Mouse (Mus musculus) liver, adult 2 months (tissue): ENCODE data around the gene Nnmt. TPM values are rescaled to one million over a fixed set of nuclear protein-coding genes. Genes with fewer than 3 reads are reported as not detected.
A peak's percentile ranks its signal among the peaks of the same experiment; 100 is the strongest.

Experiments used
- DNase-seq: peaks from one replicate; pipeline ENCODE4 v3.0.0-alpha.2; 2011; ENCODE audit warnings: low read depth, low spot score; ENCODE audit errors: extremely low read depth
- H3K27ac ChIP-seq: fragments of 200-500 bp; replicated peaks from 2 replicates; pipeline ENCODE4 v1.5.1; 2012; ENCODE audit warnings: low read depth, mild to moderate bottlenecking, control low read depth, inconsistent platforms, low read length; ENCODE audit not compliant: insufficient read depth
- H3K27me3 ChIP-seq: fragments of 200-500 bp; 2 replicates; pipeline ENCODE4 v1.6.1; 2012; ENCODE audit warnings: mild to moderate bottlenecking, moderate library complexity, low read length, inconsistent platforms; ENCODE audit not compliant: control insufficient read depth, insufficient read depth
- H3K36me3 ChIP-seq: fragments of 200-500 bp; 2 replicates; pipeline ENCODE4 v1.6.1; 2012; ENCODE audit warnings: low read length, inconsistent platforms; ENCODE audit not compliant: control insufficient read depth, insufficient read depth
- H3K4me1 ChIP-seq: fragments of 200-500 bp; 2 replicates; pipeline ENCODE4 v1.6.1; 2011; ENCODE audit warnings: low read length; ENCODE audit not compliant: control insufficient read depth, insufficient read depth
- H3K4me3 ChIP-seq: fragments of 200-500 bp; 2 replicates; pipeline ENCODE4 v1.5.1; 2011; ENCODE audit warnings: low read depth, mild to moderate bottlenecking, control low read depth, low read length, moderate library complexity; ENCODE audit not compliant: insufficient read depth
- H3K79me2 ChIP-seq: fragments of 200-500 bp; 2 replicates; pipeline ENCODE4 v1.6.1; 2012; ENCODE audit warnings: inconsistent platforms, mild to moderate bottlenecking, low read length, moderate library complexity; ENCODE audit not compliant: control insufficient read depth, insufficient read depth
- H3K9ac ChIP-seq: fragments of 200-500 bp; 2 replicates; pipeline ENCODE4 v1.6.1; 2012; ENCODE audit warnings: low read depth, mild to moderate bottlenecking, control low read depth, inconsistent platforms, low read length
- CTCF ChIP-seq: fragments of 200-500 bp; IDR thresholded peaks from 2 replicates; pipeline ENCODE4 v1.5.1; 2011; ENCODE audit warnings: low read depth, low read length, control low read depth
- POLR2A ChIP-seq: fragments of 200-500 bp; IDR thresholded peaks from 2 replicates; pipeline ENCODE4 v1.6.1; 2011; ENCODE audit warnings: low read length, control low read depth; ENCODE audit not compliant: insufficient read depth; ENCODE audit errors: extremely low read depth
- WGBS: fragments of 180-500 bp; shearing (Covaris S2); methylation state at CpG from one replicate; pipeline ENCODE4 v1.1.7; 2018; 5-methylcytosine and 5-hydroxymethylcytosine counted together
- polyA plus RNA-seq: library from polyadenylated mRNA; depleted of rRNA; stranded (reverse); fragments of >200 nt; gene quantifications from 2 replicates; pipeline ENCODE4 v1.2.3, GENCODE M21; 2012; rRNA removed
- total RNA-seq: library from RNA; depleted of rRNA; stranded (reverse); fragments of >200 nt; gene quantifications from 2 replicates; pipeline ENCODE4 v1.2.3, GENCODE M21; 2014; rRNA removed

Gene Nnmt
- 306 and 460 TPM in 2 replicates for total RNA-seq
- polyA plus RNA-seq: 45.7 and 126 TPM in 2 replicates

DNA sequence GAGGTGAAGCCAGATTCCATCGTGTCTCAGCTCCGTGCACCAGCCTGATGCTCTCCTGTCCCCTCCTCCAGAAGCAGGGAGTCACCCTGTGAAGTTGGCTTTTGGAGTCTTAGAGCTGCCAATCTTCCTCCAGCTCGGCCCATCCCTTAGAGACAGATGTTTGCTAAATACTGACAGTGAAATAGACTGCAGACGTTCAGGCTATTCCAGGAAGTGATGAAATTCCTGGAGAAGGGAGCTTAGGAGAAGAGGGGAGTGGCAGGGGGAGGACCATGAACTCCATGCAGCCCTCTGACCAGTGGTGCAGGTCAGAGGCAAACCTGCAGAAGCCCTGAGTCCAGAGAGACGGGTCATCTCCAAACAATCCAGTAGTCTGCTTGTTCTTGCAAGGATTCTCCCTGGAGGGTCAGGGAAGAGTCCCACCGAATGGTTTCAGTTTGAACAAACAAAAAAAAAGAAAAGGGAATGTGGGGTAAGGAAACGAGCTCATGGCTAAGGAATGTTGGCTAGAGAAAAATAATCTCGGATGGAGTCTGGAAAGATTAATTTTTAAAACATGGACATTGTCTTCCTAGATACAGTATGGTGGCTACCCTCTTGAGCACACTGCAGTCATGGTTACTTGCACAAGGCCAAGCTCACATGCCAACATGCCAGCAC lies at the start of gene Nnmt:
Gene Nnmt, minus strand, starts transcription at position 215 of the 660 bp plus-strand sequence.
- peaks cover 4% of the 10 kb centered on the region; the same call in 1 of the 2 replicates for H3K79me2 ChIP-seq
- no peak for TF ChIP-seq POLR2A
- TF ChIP-seq CTCF: no peak
- peak within 1 kb of the TSS; percentile 27 for H3K4me3 ChIP-seq
- WGBS: 18% methylated on average over 8 of the region's 8 CpGs
- H3K9ac ChIP-seq: peak within 1 kb of the TSS; percentile 31
- peak within 1 kb of the TSS; percentile 96 for H3K27ac ChIP-seq
- H3K36me3 ChIP-seq: peaks cover 13% of the 10 kb centered on the region; the same call in 1 of the 2 replicates
- DNase-seq: peak; percentile 93
- peaks cover 9% of the 10 kb centered on the region for H3K4me1 ChIP-seq
- H3K27me3 ChIP-seq: no peaks in the 10 kb centered on the region

DNA sequence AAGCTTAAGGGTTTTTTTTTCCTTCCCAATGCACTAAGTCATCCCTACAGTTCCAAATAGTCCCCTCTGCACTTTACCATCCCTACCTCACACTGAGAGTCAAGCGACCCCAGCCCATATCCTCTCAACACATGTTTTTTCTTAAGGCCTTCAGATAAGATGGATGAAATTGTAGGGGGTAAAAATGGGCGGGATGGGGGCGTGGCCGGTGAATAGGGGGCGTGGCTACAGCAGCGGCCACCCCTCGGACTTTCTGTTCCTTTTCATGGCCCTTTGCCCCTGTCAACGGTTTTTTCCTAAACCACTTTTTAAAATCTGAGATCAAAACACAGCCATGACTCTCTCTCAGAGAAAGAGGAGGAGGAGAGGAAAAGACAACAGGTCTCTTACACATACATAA lies 49.8 kb upstream of the Nnmt start:
- Histone ChIP-seq H3K79me2 (no peaks in the 10 kb centered on the region), H3K9ac (no peak overlapping the region), H3K4me1 (peaks cover 5% of the 10 kb centered on the region; the same call in 1 of the 2 replicates), H3K27me3 (no peaks in the 10 kb centered on the region), H3K4me3 (no peak overlapping the region), H3K36me3 (peaks cover 16% of the 10 kb centered on the region), H3K27ac (no peak overlapping the region)
- TF ChIP-seq CTCF: no peak
- no peak for TF ChIP-seq POLR2A
- no peak for DNase-seq
- 41% methylated on average over 8 of the region's 8 CpGs for WGBS

DNA sequence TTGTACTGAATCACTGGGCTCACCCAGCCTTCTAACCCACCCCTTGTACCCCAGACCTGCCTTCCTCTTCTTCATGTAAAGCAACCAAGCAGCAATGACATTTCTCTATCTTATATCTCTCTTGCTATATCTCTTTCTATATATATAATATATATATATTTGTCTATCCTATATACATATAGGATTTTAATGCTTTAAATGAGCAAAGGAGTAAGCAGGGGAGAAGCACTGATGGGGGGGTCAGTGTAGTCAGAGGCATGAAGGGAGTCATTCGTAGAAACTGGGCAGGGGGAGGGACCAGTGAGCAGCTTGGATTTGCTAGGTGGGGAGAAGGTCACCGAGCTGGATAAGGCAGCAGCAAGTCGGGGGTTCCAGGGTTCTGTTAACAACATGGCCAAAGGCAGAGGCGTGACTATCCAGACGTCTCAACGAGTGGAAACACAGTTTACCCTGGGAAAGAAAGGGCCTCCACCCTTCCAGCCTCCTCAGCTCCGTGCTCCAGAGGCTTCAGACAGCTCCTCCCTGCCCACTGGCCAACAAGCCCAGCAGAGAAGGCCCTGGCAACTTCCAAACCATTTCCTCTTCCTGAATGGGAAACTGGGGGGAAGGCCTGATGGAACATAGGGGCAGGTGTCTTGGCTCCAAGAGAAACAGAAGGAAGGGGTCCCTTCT lies 48.6 kb upstream of the Nnmt start:
- 76% methylated on average over 7 of the region's 7 CpGs for WGBS
- H3K27ac ChIP-seq: no peak overlapping the region
- H3K9ac ChIP-seq: no peak overlapping the region
- no peaks in the 10 kb centered on the region for H3K79me2 ChIP-seq
- H3K36me3 ChIP-seq: peaks cover 9% of the 10 kb centered on the region
- TF ChIP-seq POLR2A (no peak), CTCF (no peak)
- H3K4me1 ChIP-seq: peaks cover 9% of the 10 kb centered on the region; the same call in 1 of the 2 replicates
- no peak overlapping the region for H3K4me3 ChIP-seq
- DNase-seq: no peak
- H3K27me3 ChIP-seq: no peaks in the 10 kb centered on the region

DNA sequence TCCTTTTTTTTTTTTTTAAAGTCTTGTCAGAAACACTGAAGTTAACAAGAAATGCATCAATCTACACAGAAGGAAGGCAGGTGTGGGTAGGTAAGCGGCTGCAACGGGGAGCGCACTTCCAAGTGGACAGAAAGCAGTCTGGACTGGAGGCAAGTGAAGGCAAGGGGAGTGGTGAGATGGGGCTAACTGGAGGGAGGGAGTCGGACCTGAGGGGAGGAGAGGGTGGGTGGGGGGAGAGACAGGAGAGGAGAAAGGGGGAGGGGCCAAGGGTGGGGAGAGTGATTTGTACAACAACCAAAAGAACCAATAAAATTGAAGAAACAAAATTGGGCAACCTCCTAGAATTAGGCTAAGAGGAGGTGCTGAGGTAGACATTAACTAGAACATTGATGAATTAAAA lies 47.1 kb upstream of the Nnmt start:
- H3K4me3 ChIP-seq: no peak overlapping the region
- H3K4me1 ChIP-seq: peaks cover 9% of the 10 kb centered on the region; the same call in 1 of the 2 replicates
- no peak overlapping the region for H3K27ac ChIP-seq
- no peaks in the 10 kb centered on the region for H3K27me3 ChIP-seq
- TF ChIP-seq POLR2A (no peak), CTCF (no peak)
- no peaks in the 10 kb centered on the region for H3K79me2 ChIP-seq
- WGBS: 77% methylated on average over 4 of the region's 4 CpGs
- H3K9ac ChIP-seq: no peak overlapping the region
- peaks cover 3% of the 10 kb centered on the region; the same call in 1 of the 2 replicates for H3K36me3 ChIP-seq
- no peak for DNase-seq

DNA sequence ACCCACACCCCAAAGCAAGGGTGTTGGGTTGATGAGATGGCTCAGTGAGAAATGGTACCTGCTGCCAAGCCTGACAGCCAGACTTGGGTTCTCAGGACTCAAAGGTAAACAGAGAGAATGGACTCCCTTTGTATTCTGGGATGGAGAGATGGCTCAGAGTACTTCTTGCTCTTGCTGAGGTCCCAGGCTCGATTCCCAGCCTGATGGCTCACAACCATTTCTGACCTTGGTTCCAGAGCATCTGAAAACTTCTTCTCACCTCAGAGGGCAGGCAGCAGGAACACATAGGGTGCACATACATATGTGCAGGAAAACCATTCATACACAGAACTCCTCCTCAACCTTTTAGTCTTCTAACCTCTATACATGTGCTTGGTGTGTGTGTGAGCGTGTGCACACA lies 45.9 kb upstream of the Nnmt start:
- Histone ChIP-seq H3K36me3 (peaks cover 2% of the 10 kb centered on the region; the same call in 1 of the 2 replicates), H3K9ac (no peak overlapping the region), H3K4me1 (peaks cover 9% of the 10 kb centered on the region; the same call in 1 of the 2 replicates), H3K79me2 (no peaks in the 10 kb centered on the region), H3K27me3 (no peaks in the 10 kb centered on the region), H3K27ac (no peak overlapping the region), H3K4me3 (no peak overlapping the region)
- 78% methylated on average over 2 of the region's 2 CpGs for WGBS
- TF ChIP-seq CTCF: no peak
- no peak for TF ChIP-seq POLR2A
- no peak for DNase-seq
